Mouse (Mus musculus): ENCODE measurements at regions not wholly inside any gene's neighbourhood (a gene's known extent, or its start where the extent isn't known, plus 50 kb on each side); places are given as distances from the start of the nearest gene placed in this dataset.

GRCm38 (mm10) chrX:42361400-42362028, 128.0 kb upstream of the Tex13c2 start:
- no peak for TF ChIP-seq CTCF (IDR thresholded peaks at IDR 0.05)
- TF ChIP-seq POLR2A (IDR thresholded peaks at IDR 0.05; ENCODE audit: insufficient read depth, low read depth, low read length): no peak
- TF ChIP-seq EP300 (IDR thresholded peaks at IDR 0.05; ENCODE audit: insufficient read depth, low read depth, low read length): no peak

Data from heart, adult 2 months (tissue).